Mouse (Mus musculus): ENCODE measurements around the gene Gm3854. TPM values are rescaled to one million over a fixed set of nuclear protein-coding genes. Genes with fewer than 3 reads are reported as not detected.

Gene Gm3854
- total RNA-seq, 2 experiments from 2014 or later = 0.45 to 0.51 TPM

GRCm38 (mm10) chr7:6397996-6398975 lies 54.7 kb downstream of the Gm3854 start, which contains the start of gene Smim17:
Gene Smim17, plus strand, starts transcription at chr7:6398715.
- peak within 1 kb of the TSS; percentile 76 for H3K4me3 ChIP-seq
- peak; percentile 41 for DNase-seq
- intact Hi-C loops (cut with DNase I) = loop anchor here (2.0 kb wide), 1 partner anchor 15 kb away; the partner anchor contains the start of gene Zfp28
- no peak within 1 kb of the TSS for H3K27ac ChIP-seq
- no peak for TF ChIP-seq CTCF (IDR thresholded peaks at IDR 0.05)

Other genes with a start within 250 kb of the Gm3854 start
- gene Zfp787, start 187.8 kb upstream of the Gm3854 start, total RNA-seq (2021) = 10 to 100 TPM; 28.3 to 28.4 TPM
- 1 to 10 TPM; 7.4 to 9.1 TPM for gene Zfp444, start 171.5 kb upstream of the Gm3854 start, total RNA-seq (2021)
- gene Galp, start 146.7 kb upstream of the Gm3854 start, total RNA-seq (2021) = not detected
- not detected for gene Zscan5b, start 121.5 kb upstream of the Gm3854 start, total RNA-seq (2021)
- not detected for gene Epp13, start 91.0 kb upstream of the Gm3854 start, total RNA-seq (2021)
- 1 to 10 TPM; 3.2 to 3.8 TPM for gene Zfp667, start 57.2 kb upstream of the Gm3854 start, total RNA-seq (2021)
- gene Zfp583, start 12.5 kb upstream of the Gm3854 start, total RNA-seq (2021) = 1 to 10 TPM in 1 of 2 experiments, under 1 TPM in 1; 0.31 to 1.2 TPM
- 1 to 10 TPM; 2.1 to 2.4 TPM for gene Zfp78, start 19.5 kb downstream of the Gm3854 start, total RNA-seq (2021)
- 1 to 10 TPM in 1 of 2 experiments, under 1 TPM in 1; 0.75 to 1.2 TPM for gene Zfp28, start 39.5 kb downstream of the Gm3854 start, total RNA-seq (2021)
- gene Smim17, start 55.0 kb downstream of the Gm3854 start, total RNA-seq (2021) = under 1 TPM; 0.45 to 0.77 TPM
- gene Gm20715, start 66.5 kb downstream of the Gm3854 start, total RNA-seq (2021) = not detected
- not detected for gene Olfr1344, start 94.9 kb downstream of the Gm3854 start, total RNA-seq (2021)
- not detected for gene Olfr1336, start 112.4 kb downstream of the Gm3854 start, total RNA-seq (2021)
- not detected for gene Olfr1346, start 123.3 kb downstream of the Gm3854 start, total RNA-seq (2021)
- gene Olfr5, start 143.2 kb downstream of the Gm3854 start, total RNA-seq (2021) = not detected
- not detected for gene Olfr1347, start 156.0 kb downstream of the Gm3854 start, total RNA-seq (2021)
- gene Olfr1348, start 165.0 kb downstream of the Gm3854 start, total RNA-seq (2021) = not detected
- gene Olfr1349, start 179.2 kb downstream of the Gm3854 start, total RNA-seq (2021) = not detected
- gene Olfr1350, start 221.1 kb downstream of the Gm3854 start, total RNA-seq (2021) = not detected